Mouse (Mus musculus): ENCODE measurements at regions not wholly inside any gene's neighbourhood (a gene's known extent, or its start where the extent isn't known, plus 50 kb on each side); places are given as distances from the start of the nearest gene placed in this dataset.

DNA sequence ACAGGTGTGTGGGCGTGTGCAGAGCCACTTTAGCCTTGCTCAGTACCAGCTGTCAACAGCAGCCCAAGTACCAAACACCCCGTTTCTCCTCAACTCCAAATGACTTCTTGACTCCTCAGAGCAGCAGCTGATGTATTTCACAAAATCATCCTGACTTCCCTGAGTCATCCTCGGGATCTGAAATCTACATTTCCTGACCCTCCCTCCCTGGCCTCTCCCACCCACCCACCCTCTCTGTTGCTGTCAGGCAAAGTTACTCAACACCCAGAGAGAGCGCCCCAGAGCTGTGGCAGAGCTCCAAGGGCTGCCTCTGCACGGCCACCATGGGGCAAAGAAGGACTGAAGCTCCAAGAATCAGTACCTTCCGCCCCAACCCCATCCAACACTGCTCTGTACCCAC, 83.5 kb upstream of the Cyp1b1 start:
- Histone ChIP-seq H3K27me3 (ENCODE audit: control insufficient read depth, insufficient read depth, low read length) (no peaks in the 10 kb centered on the region), H3K4me3 (replicated peaks; ENCODE audit: low read length) (no peak overlapping the region), H3K27ac (ENCODE audit: low read length) (no peak overlapping the region), H3K9me3 (replicated peaks; ENCODE audit: control insufficient read depth, low read length) (no peaks in the 10 kb centered on the region), H3K4me2 (ENCODE audit: low read depth, low read length) (no peak overlapping the region), H3K36me3 (ENCODE audit: control insufficient read depth, insufficient read depth, low read length) (no peaks in the 10 kb centered on the region), H3K9ac (ENCODE audit: low read length) (no peak overlapping the region), H3K4me1 (ENCODE audit: control insufficient read depth, insufficient read depth, low read length) (no peaks in the 10 kb centered on the region)
- ATAC-seq (ENCODE audit: insufficient read depth, low FRiP score): no peak
- 62% methylated on average over 6 of the region's 6 CpGs for WGBS

DNA sequence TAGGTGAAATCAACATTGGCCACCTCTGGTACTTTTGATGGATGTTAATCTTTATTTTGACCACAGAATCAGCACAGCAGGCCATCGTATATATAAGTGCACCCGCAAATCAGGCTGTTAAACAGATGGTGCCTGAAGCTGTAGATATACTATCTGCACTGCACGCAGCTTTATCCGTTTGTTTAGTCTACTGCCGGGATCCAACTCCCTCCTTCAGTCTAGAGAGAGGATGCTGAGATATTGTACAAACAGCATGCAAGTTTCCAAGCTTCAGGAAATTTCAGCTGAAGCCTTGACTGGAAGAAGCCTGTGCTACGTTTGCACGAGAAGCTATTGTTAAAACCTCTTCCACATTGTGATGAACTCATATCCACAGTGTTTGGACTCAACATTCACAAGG, 75.3 kb upstream of the Cyp1b1 start:
- ATAC-seq (ENCODE audit: insufficient read depth, low FRiP score): peak; percentile 73

DNA sequence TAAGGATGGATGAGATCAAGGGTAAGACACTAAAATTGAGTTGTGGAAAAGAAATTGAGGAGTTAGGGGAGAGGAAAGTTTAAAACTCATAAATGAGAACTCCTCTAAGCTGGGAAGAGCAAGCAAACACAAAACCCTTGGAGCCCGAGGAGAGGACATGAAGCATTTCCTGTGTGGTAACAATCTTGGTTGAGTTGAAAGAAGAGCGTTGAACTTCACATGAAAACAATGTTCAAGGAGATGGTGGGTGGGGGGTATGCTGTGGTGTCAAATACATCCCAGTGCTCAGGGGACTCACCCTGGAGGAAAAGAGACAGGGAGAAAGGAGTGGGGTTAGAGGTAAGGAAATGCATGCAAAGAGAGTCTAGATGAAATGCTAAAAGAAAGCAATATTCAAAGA, 72.3 kb upstream of the Cyp1b1 start:
- H3K9me3 ChIP-seq (replicated peaks; ENCODE audit: control insufficient read depth, low read length): no peaks in the 10 kb centered on the region
- H3K4me1 ChIP-seq (ENCODE audit: control insufficient read depth, insufficient read depth, low read length): peaks cover 6% of the 10 kb centered on the region; the same call in 1 of the 2 replicates
- H3K36me3 ChIP-seq (ENCODE audit: control insufficient read depth, insufficient read depth, low read length): no peaks in the 10 kb centered on the region
- H3K4me2 ChIP-seq (ENCODE audit: low read depth, low read length): no peak overlapping the region
- no peak overlapping the region for H3K4me3 ChIP-seq (replicated peaks; ENCODE audit: low read length)
- 60% methylated on average over 2 of the region's 2 CpGs for WGBS
- ATAC-seq (ENCODE audit: insufficient read depth, low FRiP score): no peak
- peak overlapping the region; percentile 14; the same call in 1 of the 2 replicates for H3K27ac ChIP-seq (ENCODE audit: low read length)
- H3K27me3 ChIP-seq (ENCODE audit: control insufficient read depth, insufficient read depth, low read length): no peaks in the 10 kb centered on the region
- no peak overlapping the region for H3K9ac ChIP-seq (ENCODE audit: low read length)

More for the DNA sequence above, 75.3 kb upstream of the Cyp1b1 start:
- Histone ChIP-seq H3K4me1 (ENCODE audit: control insufficient read depth, insufficient read depth, low read length) (peaks cover 6% of the 10 kb centered on the region; the same call in 1 of the 2 replicates), H3K4me2 (ENCODE audit: low read depth, low read length) (no peak overlapping the region), H3K9ac (ENCODE audit: low read length) (no peak overlapping the region), H3K27ac (ENCODE audit: low read length) (peak overlapping the region; percentile 65), H3K4me3 (replicated peaks; ENCODE audit: low read length) (no peak overlapping the region), H3K36me3 (ENCODE audit: control insufficient read depth, insufficient read depth, low read length) (no peaks in the 10 kb centered on the region), H3K9me3 (replicated peaks; ENCODE audit: control insufficient read depth, low read length) (no peaks in the 10 kb centered on the region), H3K27me3 (ENCODE audit: control insufficient read depth, insufficient read depth, low read length) (no peaks in the 10 kb centered on the region)
- 27% methylated on average over 7 of the region's 7 CpGs for WGBS

DNA sequence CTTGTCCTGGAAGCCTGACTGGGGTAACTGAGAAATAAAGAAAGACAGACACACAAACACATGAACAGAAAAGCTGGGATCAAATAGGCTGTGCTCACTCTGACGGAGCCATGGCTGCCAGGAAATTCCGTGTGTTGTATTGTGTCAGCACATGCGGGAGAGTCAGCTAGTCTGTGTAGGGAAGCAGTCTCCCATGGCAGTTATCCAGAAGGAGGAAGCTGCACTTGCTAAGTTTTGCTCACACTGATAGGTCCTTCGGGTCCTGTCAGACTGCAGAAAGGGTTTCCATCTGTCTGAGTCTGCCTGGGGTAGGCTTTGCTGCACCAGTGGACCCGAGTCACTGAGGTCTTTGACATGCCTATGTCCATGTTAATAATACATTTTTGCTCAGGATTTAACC, 71.8 kb upstream of the Cyp1b1 start:
- Histone ChIP-seq H3K4me1 (ENCODE audit: control insufficient read depth, insufficient read depth, low read length) (peaks cover 6% of the 10 kb centered on the region; the same call in 1 of the 2 replicates), H3K36me3 (ENCODE audit: control insufficient read depth, insufficient read depth, low read length) (no peaks in the 10 kb centered on the region), H3K27me3 (ENCODE audit: control insufficient read depth, insufficient read depth, low read length) (no peaks in the 10 kb centered on the region), H3K27ac (ENCODE audit: low read length) (no peak overlapping the region), H3K9me3 (replicated peaks; ENCODE audit: control insufficient read depth, low read length) (no peaks in the 10 kb centered on the region), H3K4me3 (replicated peaks; ENCODE audit: low read length) (no peak overlapping the region), H3K9ac (ENCODE audit: low read length) (no peak overlapping the region), H3K4me2 (ENCODE audit: low read depth, low read length) (no peak overlapping the region)
- WGBS: 53% methylated on average over 5 of the region's 5 CpGs
- ATAC-seq (ENCODE audit: insufficient read depth, low FRiP score): peak; percentile 64; the same call in 1 of the 2 replicates

DNA sequence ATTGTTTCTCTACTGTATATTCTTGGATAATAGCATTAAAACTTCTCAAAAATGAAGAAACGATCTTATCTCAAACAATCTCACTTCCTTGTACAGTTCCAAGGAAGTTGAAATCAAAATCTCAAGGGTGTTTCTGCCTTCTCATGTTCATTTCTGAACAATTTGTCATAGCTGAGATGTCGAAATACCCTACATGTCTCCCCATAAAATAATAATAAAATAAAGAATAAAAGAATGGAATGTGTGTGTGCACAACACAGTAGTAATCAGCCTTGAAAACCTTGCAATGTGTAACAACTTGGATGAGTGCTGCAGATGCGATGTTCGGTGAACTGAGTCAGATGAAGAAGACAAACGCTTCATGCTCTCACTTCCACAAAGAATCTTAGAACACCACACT, 71.4 kb upstream of the Cyp1b1 start:
- no peaks in the 10 kb centered on the region for H3K9me3 ChIP-seq (replicated peaks; ENCODE audit: control insufficient read depth, low read length)

DNA sequence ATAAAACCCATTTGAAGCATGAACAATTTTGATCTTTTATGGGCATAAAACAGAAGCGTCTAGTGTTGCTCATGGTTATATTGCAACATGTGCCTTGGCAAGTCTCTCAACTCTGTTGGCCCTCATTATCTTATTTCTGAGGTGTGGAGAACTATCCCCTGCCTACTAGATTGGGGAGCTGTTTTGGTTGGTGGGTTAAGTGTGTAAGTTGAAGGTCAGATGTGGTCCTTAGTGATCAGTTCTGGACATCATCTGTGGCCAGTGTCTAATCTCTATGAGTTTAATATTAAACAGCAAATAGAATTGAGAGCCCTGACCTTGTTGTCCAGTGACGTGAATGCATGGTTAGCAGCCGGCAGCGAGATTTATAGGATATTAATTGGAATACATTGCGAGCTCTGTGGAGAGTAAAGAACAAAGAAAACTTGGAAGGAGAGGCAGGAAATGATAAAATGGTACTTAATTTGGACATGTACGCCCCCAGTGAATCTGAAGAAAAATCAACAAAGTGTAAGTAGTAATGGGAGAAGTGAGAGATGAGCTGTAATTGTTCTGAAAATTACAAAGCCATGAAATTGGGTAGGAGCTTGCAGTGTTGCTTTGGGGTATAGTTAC, 69.5 kb upstream of the Cyp1b1 start:
- H3K36me3 ChIP-seq (ENCODE audit: control insufficient read depth, insufficient read depth, low read length): no peaks in the 10 kb centered on the region
- H3K27ac ChIP-seq (ENCODE audit: low read length): no peak overlapping the region
- H3K4me2 ChIP-seq (ENCODE audit: low read depth, low read length): no peak overlapping the region
- H3K9me3 ChIP-seq (replicated peaks; ENCODE audit: control insufficient read depth, low read length): 0 out of 2 replicates have a peak, but pooled peaks cover 4% of the 10 kb centered on the region
- whole genome bisulfite sequencing: 68% methylated on average over 6 of the region's 6 CpGs
- H3K27me3 ChIP-seq (ENCODE audit: control insufficient read depth, insufficient read depth, low read length): no peaks in the 10 kb centered on the region
- peaks cover 3% of the 10 kb centered on the region; the same call in 1 of the 2 replicates for H3K4me1 ChIP-seq (ENCODE audit: control insufficient read depth, insufficient read depth, low read length)
- ATAC-seq (ENCODE audit: insufficient read depth, low FRiP score): no peak
- no peak overlapping the region for H3K9ac ChIP-seq (ENCODE audit: low read length)
- H3K4me3 ChIP-seq (replicated peaks; ENCODE audit: low read length): no peak overlapping the region

More for the DNA sequence above, 71.4 kb upstream of the Cyp1b1 start:
- no peaks in the 10 kb centered on the region for H3K27me3 ChIP-seq (ENCODE audit: control insufficient read depth, insufficient read depth, low read length)
- WGBS: 90% methylated on average over 5 of the region's 5 CpGs
- no peak overlapping the region for H3K4me2 ChIP-seq (ENCODE audit: low read depth, low read length)
- no peak overlapping the region for H3K9ac ChIP-seq (ENCODE audit: low read length)
- H3K36me3 ChIP-seq (ENCODE audit: control insufficient read depth, insufficient read depth, low read length): no peaks in the 10 kb centered on the region
- H3K4me1 ChIP-seq (ENCODE audit: control insufficient read depth, insufficient read depth, low read length): peaks cover 6% of the 10 kb centered on the region; the same call in 1 of the 2 replicates
- H3K27ac ChIP-seq (ENCODE audit: low read length): no peak overlapping the region
- no peak overlapping the region for H3K4me3 ChIP-seq (replicated peaks; ENCODE audit: low read length)
- no peak for ATAC-seq (ENCODE audit: insufficient read depth, low FRiP score)

DNA sequence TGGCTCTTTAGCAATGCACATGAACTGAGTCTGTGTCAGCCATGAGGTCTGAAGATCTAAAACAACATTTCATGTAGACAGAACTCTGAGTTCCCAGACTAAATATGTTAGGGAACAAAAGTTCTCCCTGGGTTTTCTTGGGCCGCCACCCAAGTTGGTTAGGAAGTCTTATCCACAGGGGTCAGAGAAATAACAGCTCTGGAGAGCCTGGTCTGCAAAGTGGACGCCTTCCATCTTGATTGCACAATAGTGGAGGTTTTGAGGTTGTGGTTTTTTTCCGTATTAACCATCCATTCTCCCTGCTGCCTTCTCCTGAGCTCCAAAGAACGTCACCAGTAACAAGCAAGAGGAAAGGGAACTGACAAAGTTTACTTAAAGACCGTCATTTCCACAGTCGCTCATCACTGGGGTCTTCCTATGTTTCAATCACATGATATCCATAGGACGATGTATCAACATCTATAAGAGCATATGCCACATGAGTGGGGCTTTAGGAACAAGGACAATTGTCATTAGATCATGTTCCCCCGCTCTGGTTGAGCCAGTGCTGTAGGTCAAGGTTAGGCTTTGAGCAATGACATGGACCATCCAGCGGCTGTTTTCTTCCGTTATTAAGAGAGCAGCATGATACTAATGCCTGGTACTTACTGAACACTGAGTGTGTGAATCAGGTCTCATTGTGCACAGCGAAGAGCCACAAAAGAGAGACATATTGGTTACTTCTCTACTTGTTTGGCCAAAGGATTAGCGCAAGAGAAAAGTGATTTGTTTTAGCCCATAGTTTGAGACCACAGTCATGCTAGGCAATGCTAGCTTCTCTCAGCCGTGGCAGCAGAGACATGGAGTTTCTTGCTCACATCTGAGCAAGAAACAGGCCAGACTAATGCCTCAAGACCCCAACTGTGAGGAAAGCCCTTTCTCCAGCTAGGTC, 67.1 kb upstream of the Cyp1b1 start:
- H3K4me2 ChIP-seq (ENCODE audit: low read depth, low read length): no peak overlapping the region
- no peak overlapping the region for H3K27ac ChIP-seq (ENCODE audit: low read length)
- WGBS: 82% methylated on average over 13 of the region's 13 CpGs
- H3K4me1 ChIP-seq (ENCODE audit: control insufficient read depth, insufficient read depth, low read length): no peaks in the 10 kb centered on the region
- no peak overlapping the region for H3K9ac ChIP-seq (ENCODE audit: low read length)
- ATAC-seq (ENCODE audit: insufficient read depth, low FRiP score): no peak
- 0 out of 2 replicates have a peak, but pooled peaks cover 4% of the 10 kb centered on the region for H3K9me3 ChIP-seq (replicated peaks; ENCODE audit: control insufficient read depth, low read length)
- H3K36me3 ChIP-seq (ENCODE audit: control insufficient read depth, insufficient read depth, low read length): no peaks in the 10 kb centered on the region
- H3K27me3 ChIP-seq (ENCODE audit: control insufficient read depth, insufficient read depth, low read length): no peaks in the 10 kb centered on the region
- H3K4me3 ChIP-seq (replicated peaks; ENCODE audit: low read length): no peak overlapping the region

DNA sequence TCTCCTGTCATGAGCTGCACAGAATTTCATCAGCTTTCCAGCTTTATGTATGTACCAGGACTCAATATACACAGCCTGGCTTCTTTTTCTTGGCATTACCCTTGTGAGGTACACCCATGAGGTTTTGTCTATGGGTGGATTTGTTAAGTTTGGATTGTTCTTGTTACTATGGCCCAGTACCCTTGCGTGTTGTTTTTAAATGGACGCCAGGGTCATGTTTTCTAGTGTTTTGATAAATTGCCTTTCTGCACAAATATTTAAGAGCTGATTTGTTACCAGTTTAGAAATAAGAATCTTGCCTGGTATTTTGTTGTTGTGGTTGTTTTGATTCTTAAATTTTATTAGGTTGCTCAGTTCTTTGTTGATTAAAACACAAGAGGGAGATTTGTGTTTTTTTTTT, 66.4 kb upstream of the Cyp1b1 start:
- Histone ChIP-seq H3K27ac (ENCODE audit: low read length) (no peak overlapping the region), H3K4me3 (replicated peaks; ENCODE audit: low read length) (no peak overlapping the region), H3K9me3 (replicated peaks; ENCODE audit: control insufficient read depth, low read length) (0 out of 2 replicates have a peak, but pooled peaks cover 4% of the 10 kb centered on the region), H3K9ac (ENCODE audit: low read length) (no peak overlapping the region), H3K36me3 (ENCODE audit: control insufficient read depth, insufficient read depth, low read length) (no peaks in the 10 kb centered on the region), H3K4me1 (ENCODE audit: control insufficient read depth, insufficient read depth, low read length) (no peaks in the 10 kb centered on the region), H3K4me2 (ENCODE audit: low read depth, low read length) (no peak overlapping the region), H3K27me3 (ENCODE audit: control insufficient read depth, insufficient read depth, low read length) (no peaks in the 10 kb centered on the region)
- 79% methylated on average over 2 of the region's 2 CpGs for WGBS
- ATAC-seq (ENCODE audit: insufficient read depth, low FRiP score): no peak

DNA sequence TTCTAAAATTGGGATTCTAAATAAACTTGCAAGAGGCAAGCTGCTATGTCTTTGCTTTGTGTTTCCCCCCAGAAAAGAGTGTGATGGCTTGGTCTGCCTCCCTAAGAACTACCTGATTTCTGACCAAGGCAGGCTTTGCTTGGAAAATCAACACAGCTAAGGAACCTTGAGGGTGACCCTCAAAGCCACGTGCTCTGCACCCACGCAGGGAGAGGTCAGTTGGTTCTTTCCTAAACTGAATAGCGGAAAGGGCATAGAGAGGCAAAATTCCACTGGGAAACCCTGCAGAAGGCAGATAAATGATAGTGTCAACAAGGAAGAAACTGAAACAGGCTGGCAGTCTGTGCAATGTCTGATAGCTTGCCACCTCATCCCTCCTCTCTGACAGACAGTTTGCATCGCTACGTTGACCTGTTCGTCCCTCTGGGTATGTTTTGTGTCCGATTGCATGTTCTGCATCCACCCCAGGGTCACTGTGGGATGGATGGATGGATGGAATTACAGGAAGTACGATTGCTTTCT, 63.1 kb upstream of the Cyp1b1 start:
- Histone ChIP-seq H3K27me3 (ENCODE audit: control insufficient read depth, insufficient read depth, low read length) (no peaks in the 10 kb centered on the region), H3K4me3 (replicated peaks; ENCODE audit: low read length) (no peak overlapping the region), H3K27ac (ENCODE audit: low read length) (no peak overlapping the region), H3K9me3 (replicated peaks; ENCODE audit: control insufficient read depth, low read length) (0 out of 2 replicates have a peak, but pooled peaks cover 4% of the 10 kb centered on the region), H3K4me2 (ENCODE audit: low read depth, low read length) (no peak overlapping the region), H3K36me3 (ENCODE audit: control insufficient read depth, insufficient read depth, low read length) (no peaks in the 10 kb centered on the region), H3K9ac (ENCODE audit: low read length) (no peak overlapping the region), H3K4me1 (ENCODE audit: control insufficient read depth, insufficient read depth, low read length) (no peaks in the 10 kb centered on the region)
- WGBS: 64% methylated on average over 8 of the region's 8 CpGs
- no peak for ATAC-seq (ENCODE audit: insufficient read depth, low FRiP score)

Data from stomach, embryonic 16.5 days (tissue).